Mouse (Mus musculus) layer of hippocampus, adult 9-11 months (tissue): ENCODE measurements at regions not wholly inside any gene's neighbourhood (a gene's known extent, or its start where the extent isn't known, plus 50 kb on each side); places are given as distances from the start of the nearest gene placed in this dataset.

ENCODE experiments used
- DNase-seq: peaks from one replicate; pipeline ENCODE4 v3.0.0; 2022

- peak; percentile 7 for DNase-seq
Measured at GRCm38 (mm10) chr15:54677660-54678059, 793.0 kb downstream of the Gm7489 start.
